Mouse (Mus musculus): Measurements from ENCODE around the gene Syt6.

Gene Syt6

DNA sequence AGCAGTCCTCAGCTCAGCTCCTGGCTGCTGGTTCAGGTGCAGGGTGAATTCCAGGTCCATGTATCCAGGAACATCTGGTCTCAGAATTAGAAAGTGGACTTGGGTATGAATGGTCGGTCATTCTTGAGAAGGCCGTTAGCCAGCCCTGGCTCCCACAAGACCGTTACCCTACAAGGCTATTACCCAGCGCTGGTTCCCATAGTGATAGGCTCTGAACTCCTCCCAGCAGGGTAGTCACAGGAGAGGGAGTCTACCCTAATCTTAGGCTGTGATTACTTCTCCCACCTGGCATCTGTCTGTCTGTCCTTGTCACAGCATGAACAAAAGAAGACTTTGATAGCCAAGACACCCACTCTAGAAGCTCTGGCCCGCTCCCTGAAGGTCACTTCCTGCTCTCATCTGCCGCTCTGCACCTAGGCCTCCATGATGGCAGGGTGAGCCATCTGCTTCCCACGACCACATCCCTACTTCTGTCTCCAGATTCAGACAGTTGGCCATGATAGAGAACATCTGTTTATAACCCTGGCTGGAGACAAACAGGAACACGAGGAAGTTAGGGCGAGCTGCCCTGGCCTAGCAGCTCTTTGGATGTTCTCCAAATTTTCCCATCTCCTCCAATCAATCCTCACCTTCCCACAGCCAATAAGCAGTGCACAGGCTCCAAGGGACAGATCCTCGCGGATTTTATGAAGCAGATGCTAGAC lies 72.3 kb downstream of the Syt6 start:
- no peak for DNase-seq (ENCODE audit: low spot score)

GRCm38 (mm10) chr3:103648486-103648885 lies 73.5 kb downstream of the Syt6 start:
- no peak for DNase-seq (ENCODE audit: low spot score)

GRCm38 (mm10) chr3:103649716-103650115 lies 74.7 kb downstream of the Syt6 start:
- DNase-seq (ENCODE audit: low spot score): no peak

GRCm38 (mm10) chr3:103650406-103650805 lies 75.4 kb downstream of the Syt6 start:
- DNase-seq (ENCODE audit: low spot score): no peak

GRCm38 (mm10) chr3:103660012-103660411 lies 85.0 kb downstream of the Syt6 start:
- no peak for DNase-seq (ENCODE audit: low spot score)

DNA sequence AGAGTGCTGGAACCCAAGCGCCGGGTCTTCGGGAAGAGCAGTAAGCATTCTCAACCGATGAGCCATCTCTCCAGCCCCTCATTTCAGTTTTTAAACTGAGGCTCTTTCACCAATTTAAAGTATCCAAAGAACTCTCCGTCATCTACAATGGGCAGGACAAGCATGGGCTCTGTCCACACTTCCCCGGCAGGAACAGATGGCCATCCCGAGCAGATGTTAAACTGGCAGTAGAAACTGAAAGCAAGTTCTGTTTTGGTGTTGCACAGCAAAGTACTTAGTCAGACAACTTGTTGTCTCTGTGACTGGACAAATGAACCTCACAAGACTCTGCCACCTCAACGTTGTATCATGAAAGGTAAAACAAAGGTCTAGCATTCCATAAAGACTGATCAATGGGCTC lies 86.7 kb downstream of the Syt6 start:
- DNase-seq (ENCODE audit: low spot score): no peak

- no peak for DNase-seq (ENCODE audit: low spot score)
Observed at GRCm38 (mm10) chr3:103663385-103663784, 88.4 kb downstream of the Syt6 start.

GRCm38 (mm10) chr3:103672113-103672512 lies 97.1 kb downstream of the Syt6 start:
- no peak for DNase-seq (ENCODE audit: low spot score)

GRCm38 (mm10) chr3:103672716-103673115 lies 97.7 kb downstream of the Syt6 start:
- DNase-seq (ENCODE audit: low spot score): no peak

- DNase-seq (ENCODE audit: low spot score): no peak
Observed at GRCm38 (mm10) chr3:103678811-103679210, 103.8 kb downstream of the Syt6 start.

GRCm38 (mm10) chr3:103682473-103682872 lies 107.4 kb downstream of the Syt6 start:
- no peak for DNase-seq (ENCODE audit: low spot score)

DNA sequence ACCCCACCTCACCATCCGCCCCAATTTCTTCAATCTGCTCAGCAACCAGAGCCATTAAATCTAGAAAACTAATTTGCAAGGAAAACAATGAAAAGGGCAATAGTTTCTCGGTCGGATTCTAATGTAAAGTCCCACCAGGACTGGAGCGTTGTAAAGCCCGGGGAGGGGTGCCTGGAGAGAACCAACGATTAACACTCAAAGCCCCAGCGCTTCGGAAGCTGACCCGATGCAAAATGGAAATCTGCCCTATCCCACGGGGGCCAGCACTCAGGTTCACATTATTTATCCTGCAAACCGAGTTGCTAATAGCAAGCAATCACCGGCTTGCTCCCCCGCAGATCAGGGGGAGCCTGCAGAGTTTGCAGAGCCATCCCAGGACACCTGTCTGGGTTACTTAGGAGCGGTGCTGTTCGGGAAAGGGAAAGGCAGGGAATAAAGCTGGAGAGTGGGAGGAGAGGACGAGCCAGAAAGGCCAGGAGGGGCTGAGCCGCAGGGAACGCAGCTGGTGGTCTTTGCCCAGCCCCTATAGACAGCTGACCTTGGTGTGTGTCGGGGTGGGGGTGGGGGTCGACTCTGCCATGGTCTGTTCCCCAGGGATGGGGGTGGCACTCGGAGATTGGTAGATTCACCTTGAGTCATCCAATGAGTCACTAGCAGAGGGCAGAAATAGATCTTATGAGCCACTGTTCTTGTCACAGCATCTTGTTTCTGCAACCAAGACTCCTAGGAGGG lies 108.4 kb downstream of the Syt6 start:
- peak; percentile 54 for DNase-seq (ENCODE audit: low spot score)

- no peak for DNase-seq (ENCODE audit: low spot score)
Observed at GRCm38 (mm10) chr3:103683966-103684319, 108.9 kb downstream of the Syt6 start.

DNA sequence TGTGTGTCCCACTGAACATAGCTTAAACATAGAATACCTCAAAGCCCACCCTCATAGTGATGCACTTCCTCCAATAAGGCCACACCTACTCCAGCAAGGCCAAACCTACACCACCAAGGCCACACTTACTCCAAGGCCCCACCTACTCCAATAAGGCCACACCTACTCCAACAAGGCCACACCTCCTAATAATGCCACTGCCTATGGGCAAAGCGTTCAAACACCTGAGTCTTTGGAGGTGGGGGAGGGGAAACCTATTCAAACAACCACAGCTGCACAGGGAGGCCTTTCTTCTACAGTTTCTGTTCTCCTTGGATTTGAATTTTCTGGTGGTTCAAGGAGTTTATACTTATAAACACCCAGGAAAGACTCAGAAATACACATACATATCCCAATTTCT lies 114.0 kb downstream of the Syt6 start:
- DNase-seq (ENCODE audit: low spot score): no peak

- no peak for DNase-seq (ENCODE audit: low spot score)
Observed at GRCm38 (mm10) chr3:103690506-103690905, 115.5 kb downstream of the Syt6 start.
